Mouse (Mus musculus): ENCODE measurements around the gene Reg3d. TPM values are rescaled to one million over a fixed set of nuclear protein-coding genes. Genes with fewer than 3 reads are reported as not detected.
"Not testable (repeated sequence)": the region's sequence is repeated elsewhere in the genome, so short reads cannot be mapped to it uniquely, and the experiment has no call there.

The Reg3d gene
- polyA plus RNA-seq (2014; fragmentation: Nextera tagmentation; extraction: Ambion mirVana): not detected in 2 replicates

GRCm38 (mm10) chr6:78378765-78379164, at the start of gene Reg3d:
Reg3d (minus strand) TSS chr6:78378865.
- no peak for TF ChIP-seq CTCF (IDR thresholded peaks at IDR 0.05; ENCODE audit: low read depth)
- Histone ChIP-seq H3K36me3 (ENCODE audit: insufficient read depth) (no peaks in the 10 kb centered on the region), H3K4me3 (ENCODE audit: low read depth, low read length) (no peak within 1 kb of the TSS), H3K9ac (no peak within 1 kb of the TSS), H3K9me3 (ENCODE audit: low read depth, low read length) (no peaks in the 10 kb centered on the region), H3K27me3 (ENCODE audit: insufficient read depth, low read length) (no peaks in the 10 kb centered on the region), H3K4me2 (no peak within 1 kb of the TSS), H3K27ac (ENCODE audit: low read depth) (no peak within 1 kb of the TSS), H3K4me1 (ENCODE audit: insufficient read depth) (no peaks in the 10 kb centered on the region)
- 60% methylated on average over 2 of the region's 2 CpGs for WGBS
- DNase-seq (no peak), ATAC-seq (ENCODE audit: insufficient read depth) (no peak)

GRCm38 (mm10) chr6:78425497-78425896, 46.8 kb upstream of the Reg3d start:
- no peak overlapping the region for H3K27ac ChIP-seq (ENCODE audit: low read depth)
- TF ChIP-seq CTCF (IDR thresholded peaks at IDR 0.05; ENCODE audit: low read depth): no peak
- H3K4me2 ChIP-seq: no peak overlapping the region

GRCm38 (mm10) chr6:78422411-78422810, 43.7 kb upstream of the Reg3d start, which contains the start of gene Reg1:
Reg1 (plus strand) TSS chr6:78422711.
- H3K4me2 ChIP-seq; H3K9ac ChIP-seq; H3K27ac ChIP-seq (ENCODE audit: low read depth); H3K27me3 ChIP-seq (ENCODE audit: insufficient read depth, low read length); H3K9me3 ChIP-seq (ENCODE audit: low read depth, low read length); DNase-seq; H3K36me3 ChIP-seq (ENCODE audit: insufficient read depth); H3K4me1 ChIP-seq (ENCODE audit: insufficient read depth); H3K4me3 ChIP-seq (ENCODE audit: low read depth, low read length); ATAC-seq (ENCODE audit: insufficient read depth): not testable (repeated sequence)

More at GRCm38 (mm10) chr6:78425497-78425896, 46.8 kb upstream of the Reg3d start:
- Histone ChIP-seq H3K4me3 (ENCODE audit: low read depth, low read length) (no peak overlapping the region), H3K9ac (no peak overlapping the region), H3K9me3 (ENCODE audit: low read depth, low read length) (no peaks in the 10 kb centered on the region), H3K36me3 (ENCODE audit: insufficient read depth) (no peaks in the 10 kb centered on the region), H3K27me3 (ENCODE audit: insufficient read depth, low read length) (no peaks in the 10 kb centered on the region), H3K4me1 (ENCODE audit: insufficient read depth) (no peaks in the 10 kb centered on the region)
- DNase-seq (no peak), ATAC-seq (ENCODE audit: insufficient read depth) (no peak)
- WGBS: 64% methylated on average over 3 of the region's 3 CpGs

- not testable (repeated sequence) for H3K4me3 ChIP-seq (ENCODE audit: low read depth, low read length); H3K4me1 ChIP-seq (ENCODE audit: insufficient read depth); H3K4me2 ChIP-seq; DNase-seq; H3K9ac ChIP-seq; H3K36me3 ChIP-seq (ENCODE audit: insufficient read depth); H3K27me3 ChIP-seq (ENCODE audit: insufficient read depth, low read length); H3K9me3 ChIP-seq (ENCODE audit: low read depth, low read length); H3K27ac ChIP-seq (ENCODE audit: low read depth); ATAC-seq (ENCODE audit: insufficient read depth)
- WGBS: 91% methylated on average over 4 of the region's 17 CpGs
Observed at GRCm38 (mm10) chr6:78395323-78395722, 16.7 kb upstream of the Reg3d start, which contains the start of gene Reg2. Reg2 (plus strand) TSS chr6:78395623.

GRCm38 (mm10) chr6:78385609-78386008, 6.9 kb upstream of the Reg3d start:
- DNase-seq: no peak
- no peak for ATAC-seq (ENCODE audit: insufficient read depth)
- no peaks in the 10 kb centered on the region for H3K9me3 ChIP-seq (ENCODE audit: low read depth, low read length)
- H3K27ac ChIP-seq (ENCODE audit: low read depth): no peak overlapping the region
- WGBS: 79% methylated on average over 3 of the region's 3 CpGs
- H3K27me3 ChIP-seq (ENCODE audit: insufficient read depth, low read length): no peaks in the 10 kb centered on the region
- no peak overlapping the region for H3K4me3 ChIP-seq (ENCODE audit: low read depth, low read length)
- H3K9ac ChIP-seq: no peak overlapping the region
- H3K4me1 ChIP-seq (ENCODE audit: insufficient read depth): no peaks in the 10 kb centered on the region
- no peak overlapping the region for H3K4me2 ChIP-seq
- no peak for TF ChIP-seq CTCF (IDR thresholded peaks at IDR 0.05; ENCODE audit: low read depth)
- no peaks in the 10 kb centered on the region for H3K36me3 ChIP-seq (ENCODE audit: insufficient read depth)

- no peak for ATAC-seq (ENCODE audit: insufficient read depth)
- H3K9me3 ChIP-seq (ENCODE audit: low read depth, low read length): no peaks in the 10 kb centered on the region
Observed at GRCm38 (mm10) chr6:78380409-78380808, 1.7 kb upstream of the Reg3d start, which contains the start of gene Reg3a. Reg3a (plus strand) TSS chr6:78380709.

GRCm38 (mm10) chr6:78370357-78370756, 8.3 kb downstream of the Reg3d start, which contains the start of gene Reg3b:
Reg3b (plus strand) TSS chr6:78370657.
- no peak within 1 kb of the TSS for H3K4me3 ChIP-seq (ENCODE audit: low read depth, low read length)
- no peaks in the 10 kb centered on the region for H3K4me1 ChIP-seq (ENCODE audit: insufficient read depth)
- no peak for DNase-seq
- H3K9ac ChIP-seq: no peak within 1 kb of the TSS
- WGBS: 67% methylated on average over 2 of the region's 2 CpGs
- ATAC-seq (ENCODE audit: insufficient read depth): no peak
- H3K36me3 ChIP-seq (ENCODE audit: insufficient read depth): no peaks in the 10 kb centered on the region
- H3K27ac ChIP-seq (ENCODE audit: low read depth): no peak within 1 kb of the TSS
- H3K9me3 ChIP-seq (ENCODE audit: low read depth, low read length): no peaks in the 10 kb centered on the region
- no peak for TF ChIP-seq CTCF (IDR thresholded peaks at IDR 0.05; ENCODE audit: low read depth)
- no peak within 1 kb of the TSS for H3K4me2 ChIP-seq
- H3K27me3 ChIP-seq (ENCODE audit: insufficient read depth, low read length): no peaks in the 10 kb centered on the region

More at GRCm38 (mm10) chr6:78380409-78380808, 1.7 kb upstream of the Reg3d start, which contains the start of gene Reg3a:
- no peaks in the 10 kb centered on the region for H3K27me3 ChIP-seq (ENCODE audit: insufficient read depth, low read length)
- no peak for TF ChIP-seq CTCF (IDR thresholded peaks at IDR 0.05; ENCODE audit: low read depth)
- DNase-seq: no peak
- H3K9ac ChIP-seq: no peak within 1 kb of the TSS
- no peaks in the 10 kb centered on the region for H3K4me1 ChIP-seq (ENCODE audit: insufficient read depth)
- H3K4me3 ChIP-seq (ENCODE audit: low read depth, low read length): no peak within 1 kb of the TSS
- no peaks in the 10 kb centered on the region for H3K36me3 ChIP-seq (ENCODE audit: insufficient read depth)
- H3K4me2 ChIP-seq: no peak within 1 kb of the TSS
- H3K27ac ChIP-seq (ENCODE audit: low read depth): no peak within 1 kb of the TSS
